ENCODE assay signal across 24 mouse cellular contexts in genomic region chr2:178420576-178420975, GRCm38 (mm10). TPM values are rescaled to one million over a fixed set of nuclear protein-coding genes. Genes with fewer than 3 reads are reported as not detected.
A peak's percentile ranks its signal among the peaks of the same experiment; 100 is the strongest.
DNase-seq lines count a peak whose midpoint lies in the region; ATAC-seq and TF ChIP-seq lines count a peak whose summit lies in the region.
"Had no signal": no experiment of that assay in that cellular context is flagged by ENCODE, and none has a peak within 500 bp of the region (broad histone marks: within the 10 kb centered on the region; RNA-seq: fewer than 3 reads in every experiment).

No protein-coding gene starts in this region.

- 57% methylated on average over 9 of the region's 9 CpGs for WGBS in heart, embryonic 11.5 days (ENCODE audit: insufficient replicate concordance)
- 79% methylated on average over 9 of the region's 9 CpGs for WGBS in liver, postnatal 0 days (ENCODE audit: insufficient replicate concordance)
- 85% methylated on average over 9 of the region's 9 CpGs for WGBS in liver, embryonic 11.5 days

- no peak for DNase-seq in heart, adult 9 months (ENCODE audit: low spot score in 2 of 2)
- peak; percentile 10 for DNase-seq in liver, postnatal 0 days
- DNase-seq in liver, embryonic 11.5 days (ENCODE audit: low spot score) = no peak
- DNase-seq in testis, postnatal 10 days (ENCODE audit: low spot score) = peak; percentile 36
- no peak for DNase-seq in testis, postnatal 14 days (ENCODE audit: low spot score)
- DNase-seq in cerebellum, adult 8-10 months = no peak
- DNase-seq: adrenal gland, postnatal 25 days; cerebellum, adult 9-11 months; forebrain, postnatal 0 days; gastrocnemius, postnatal 25 days; heart, postnatal 36 days; kidney, adult 18-20 months; kidney, postnatal 10 days; midbrain, embryonic 14.5 days had no signal

- no peak overlapping the region for H3K4me2 ChIP-seq in heart, embryonic 11.5 days
- no peak overlapping the region for H3K4me2 ChIP-seq in liver, postnatal 0 days (ENCODE audit: low read depth, low read length)
- no peak overlapping the region for H3K4me2 ChIP-seq in liver, embryonic 11.5 days
- H3K4me2 ChIP-seq: hindbrain, embryonic 14.5 days; limb, embryonic 15.5 days; liver, embryonic 15.5 days; neural tube, embryonic 12.5 days; stomach, embryonic 15.5 days had no signal

- H3K4me3 ChIP-seq in heart, embryonic 11.5 days (ENCODE audit: low read depth, low read length) = no peak overlapping the region
- H3K4me3 ChIP-seq in liver, postnatal 0 days (ENCODE audit: low read depth, low read length) = no peak overlapping the region
- no peak overlapping the region for H3K4me3 ChIP-seq in liver, embryonic 11.5 days (ENCODE audit: low read depth, low read length)
- H3K4me3 ChIP-seq: limb, embryonic 15.5 days; liver, embryonic 15.5 days; neural tube, embryonic 12.5 days; stomach, embryonic 15.5 days had no signal

- TF ChIP-seq CTCF in liver, postnatal 0 days (IDR thresholded peaks at IDR 0.05; ENCODE audit: low read depth) = no peak

- no peak for TF ChIP-seq EP300 in liver, postnatal 0 days (IDR thresholded peaks at IDR 0.05; ENCODE audit: low read depth)

- H3K36me3 ChIP-seq in heart, embryonic 11.5 days (ENCODE audit: control insufficient read depth, insufficient read depth, low read length) = peaks cover 17% of the 10 kb centered on the region
- H3K36me3 ChIP-seq in liver, postnatal 0 days (replicated peaks; ENCODE audit: insufficient read depth, low read length) = no peaks in the 10 kb centered on the region
- peaks cover 4% of the 10 kb centered on the region; the same call in 1 of the 2 replicates for H3K36me3 ChIP-seq in liver, embryonic 11.5 days (ENCODE audit: control insufficient read depth, insufficient read depth, low read length)
- H3K36me3 ChIP-seq: neural tube, embryonic 12.5 days; stomach, embryonic 15.5 days had no signal

- peak overlapping the region; percentile 85 for H3K27ac ChIP-seq in heart, embryonic 11.5 days (ENCODE audit: low read depth, low read length)
- H3K27ac ChIP-seq in liver, postnatal 0 days (ENCODE audit: low read depth) = no peak overlapping the region
- H3K27ac ChIP-seq in liver, embryonic 11.5 days (ENCODE audit: low read depth, low read length) = no peak overlapping the region
- H3K27ac ChIP-seq: hindbrain, embryonic 14.5 days; limb, embryonic 15.5 days; liver, embryonic 15.5 days; neural tube, embryonic 12.5 days had no signal

- peaks cover 41% of the 10 kb centered on the region for H3K4me1 ChIP-seq in heart, embryonic 11.5 days (ENCODE audit: control insufficient read depth, insufficient read depth, low read length)
- H3K4me1 ChIP-seq in liver, postnatal 0 days (ENCODE audit: insufficient read depth) = peaks cover 3% of the 10 kb centered on the region
- H3K4me1 ChIP-seq in liver, embryonic 11.5 days (replicated peaks; ENCODE audit: control insufficient read depth, insufficient read depth, low read length) = peaks cover 7% of the 10 kb centered on the region
- H3K4me1 ChIP-seq: stomach, embryonic 15.5 days had no signal

- H3K9ac ChIP-seq in heart, embryonic 11.5 days (ENCODE audit: low read depth, low read length) = no peak overlapping the region
- H3K9ac ChIP-seq in liver, postnatal 0 days (replicated peaks) = no peak overlapping the region
- H3K9ac ChIP-seq in liver, embryonic 11.5 days (ENCODE audit: low read depth, low read length) = no peak overlapping the region
- H3K9ac ChIP-seq: forebrain, postnatal 0 days; hindbrain, embryonic 14.5 days; limb, embryonic 15.5 days; liver, embryonic 15.5 days; neural tube, embryonic 12.5 days; stomach, embryonic 15.5 days had no signal

- peaks cover 3% of the 10 kb centered on the region for H3K9me3 ChIP-seq in heart, embryonic 11.5 days (replicated peaks; ENCODE audit: control insufficient read depth, low read length)
- H3K9me3 ChIP-seq in liver, postnatal 0 days (ENCODE audit: low read length) = no peaks in the 10 kb centered on the region
- H3K9me3 ChIP-seq in liver, embryonic 11.5 days (ENCODE audit: control insufficient read depth, low read length) = no peaks in the 10 kb centered on the region
- H3K9me3 ChIP-seq: limb, embryonic 15.5 days; liver, embryonic 15.5 days; neural tube, embryonic 12.5 days; stomach, embryonic 15.5 days had no signal

- no peak for ATAC-seq in heart, embryonic 11.5 days (replicated peaks; ENCODE audit: insufficient number of reproducible peaks, low FRiP score, low TSS enrichment)
- ATAC-seq in liver, postnatal 0 days = no peak
- no peak for ATAC-seq in liver, embryonic 11.5 days (replicated peaks; ENCODE audit: low FRiP score)
- ATAC-seq: forebrain, postnatal 0 days; inflammation-experienced regulatory T-cells, adult 6 months had no signal

- no peaks in the 10 kb centered on the region for H3K27me3 ChIP-seq in heart, embryonic 11.5 days (ENCODE audit: control insufficient read depth, insufficient read depth, low read length)
- no peaks in the 10 kb centered on the region for H3K27me3 ChIP-seq in liver, postnatal 0 days (ENCODE audit: insufficient read depth, low read length)
- no peaks in the 10 kb centered on the region for H3K27me3 ChIP-seq in liver, embryonic 11.5 days (replicated peaks; ENCODE audit: control insufficient read depth, insufficient read depth, low read length)
- H3K27me3 ChIP-seq: limb, embryonic 15.5 days; neural tube, embryonic 12.5 days; stomach, embryonic 15.5 days had no signal

RNA-seq across cellular contexts. Expression of gene Fam217b, which starts 6.3 kb away (rescaled TPM):
- polyA plus RNA-seq in heart, embryonic 11.5 days (2014; fragmentation: Nextera tagmentation; extraction: Ambion mirVana) = 7.9 and 8.3 TPM in 2 replicates
- polyA plus RNA-seq in liver, postnatal 0 days (2015; fragmentation: Nextera tagmentation; extraction: Ambion mirVana) = 0.82 and 1.3 TPM in 2 replicates
- polyA plus RNA-seq in liver, embryonic 11.5 days (2014; fragmentation: Nextera tagmentation; extraction: Ambion mirVana) = 3.7 TPM in 2 replicates

RNA-seq across cellular contexts. Expression of gene Ppp1r3d, which starts 6.3 kb away (rescaled TPM):
- polyA plus RNA-seq in heart, embryonic 11.5 days (2014; fragmentation: Nextera tagmentation; extraction: Ambion mirVana) = 11.7 and 20.7 TPM in 2 replicates
- 1.2 TPM in 2 replicates for polyA plus RNA-seq in liver, postnatal 0 days (2015; fragmentation: Nextera tagmentation; extraction: Ambion mirVana)
- polyA plus RNA-seq in liver, embryonic 11.5 days (2014; fragmentation: Nextera tagmentation; extraction: Ambion mirVana) = 2.0 and 3.0 TPM in 2 replicates
- polyA plus RNA-seq: inflammation-experienced regulatory T-cells, adult 6 months had no signal

RNA-seq across cellular contexts. Expression of gene Cdh26, which starts 9.8 kb away (rescaled TPM):
- 0.10 and 0.24 TPM in 2 replicates for polyA plus RNA-seq in heart, embryonic 11.5 days (2014; fragmentation: Nextera tagmentation; extraction: Ambion mirVana)
- 0.09 and 0.13 TPM in 2 replicates for polyA plus RNA-seq in liver, postnatal 0 days (2015; fragmentation: Nextera tagmentation; extraction: Ambion mirVana)
- polyA plus RNA-seq in liver, embryonic 11.5 days (2014; fragmentation: Nextera tagmentation; extraction: Ambion mirVana) = 0.08 TPM in 1 of 2 replicates, not detected in the other
- polyA plus RNA-seq: heart, embryonic 14.5 days; inflammation-experienced regulatory T-cells, adult 6 months; spleen, adult 2 months had no signal

RNA-seq across cellular contexts. Expression of gene Sycp2, which starts 13.1 kb away (rescaled TPM):
- polyA plus RNA-seq in heart, embryonic 11.5 days (2014; fragmentation: Nextera tagmentation; extraction: Ambion mirVana) = 0.15 and 0.16 TPM in 2 replicates
- 0.01 TPM in 1 of 2 replicates, not detected in the other for polyA plus RNA-seq in liver, postnatal 0 days (2015; fragmentation: Nextera tagmentation; extraction: Ambion mirVana)
- 0.08 TPM in 1 of 2 replicates, not detected in the other for polyA plus RNA-seq in liver, embryonic 11.5 days (2014; fragmentation: Nextera tagmentation; extraction: Ambion mirVana)
- polyA plus RNA-seq: inflammation-experienced regulatory T-cells, adult 6 months; liver, embryonic 15.5 days; lung, embryonic 16.5 days; spleen, adult 2 months had no signal

Comparison
In these comparisons a context has a peak if more than half of its experiments do, and no peak if none do; other contexts are left out.
1. DNase-seq: peak in liver, postnatal 0 days (single experiment) and testis, postnatal 10 days (single experiment); none in heart, adult 9 months (0 of 2), liver, embryonic 11.5 days (single experiment), testis, postnatal 14 days (single experiment) and cerebellum, adult 8-10 months (single experiment).